In genomic region chr2:135812701-135813246, GRCm38 (mm10) we compare ENCODE assay signal across 28 mouse cellular contexts.
A peak's percentile ranks its signal among the peaks of the same experiment; 100 is the strongest.
DNase-seq lines count a peak whose midpoint lies in the region; ATAC-seq and TF ChIP-seq lines count a peak whose summit lies in the region.
"Had no signal": no experiment of that assay in that cellular context is flagged by ENCODE, and none has a peak within 500 bp of the region (broad histone marks: within the 10 kb centered on the region; RNA-seq: fewer than 3 reads in every experiment).

No protein-coding gene starts in this region.

- H3K4me1 ChIP-seq in intestine, postnatal 0 days (replicated peaks; ENCODE audit: control insufficient read depth, insufficient read depth, low read length), result no peaks in the 10 kb centered on the region
- no peaks in the 10 kb centered on the region for H3K4me1 ChIP-seq in intestine, embryonic 15.5 days (replicated peaks)
- H3K4me1 ChIP-seq in ES-Bruce4 (ENCODE audit: control insufficient read depth, insufficient read depth, low read length), result no peaks in the 10 kb centered on the region
- H3K4me1 ChIP-seq in brown adipose tissue, adult 24 weeks (ENCODE audit: control insufficient read depth, insufficient read depth, insufficient read length, low read length), result peaks cover 16% of the 10 kb centered on the region; the same call in 1 of the 2 replicates
- no peaks in the 10 kb centered on the region for H3K4me1 ChIP-seq in hindbrain, embryonic 14.5 days (replicated peaks; ENCODE audit: control insufficient read depth, insufficient read depth, low read length)
- H3K4me1 ChIP-seq: embryonic facial prominence, embryonic 15.5 days; hindbrain, embryonic 12.5 days had no signal

- no peak overlapping the region for H3K27ac ChIP-seq in intestine, postnatal 0 days (ENCODE audit: low read depth, low read length)
- H3K27ac ChIP-seq in intestine, embryonic 15.5 days, result no peak overlapping the region
- H3K27ac ChIP-seq in ES-Bruce4 (ENCODE audit: insufficient read depth, low read length), result no peak overlapping the region
- H3K27ac ChIP-seq in brown adipose tissue, adult 24 weeks (replicated peaks; ENCODE audit: low read depth, low read length), result peak overlapping the region; percentile 59
- no peak overlapping the region for H3K27ac ChIP-seq in hindbrain, embryonic 14.5 days
- H3K27ac ChIP-seq in left cerebral cortex, adult 2 months, result no peak overlapping the region
- H3K27ac ChIP-seq: embryonic facial prominence, embryonic 15.5 days; hindbrain, embryonic 12.5 days; liver, embryonic 14.5 days had no signal

- peak; percentile 14 to 47 for DNase-seq in kidney, postnatal 25 days
- no peak for DNase-seq in hindbrain, embryonic 14.5 days (ENCODE audit: low spot score)
- no peak for DNase-seq in lung, postnatal 25 days (ENCODE audit: low spot score)
- no peak for DNase-seq in left cerebral cortex, adult 2 months (ENCODE audit: extremely low spot score in 1 of 2, low spot score in 2 of 2)
- DNase-seq: adrenal gland, postnatal 10 days; cerebellum, adult 11-12 months; cerebellum, postnatal 14 days; embryo, embryonic 11 days; gastrocnemius, postnatal 25 days; heart, postnatal 14 days; layer of hippocampus, adult 9-11 months; midbrain, embryonic 14.5 days; thymus, postnatal 14 days had no signal

- ATAC-seq in intestine, postnatal 0 days, result 0 out of 2 replicates have a peak, but pooled peaks have one; percentile 19
- ATAC-seq in intestine, embryonic 15.5 days, result no peak
- ATAC-seq in hindbrain, embryonic 14.5 days (ENCODE audit: low FRiP score), result no peak
- ATAC-seq: activated CD4-positive, CD25-positive, alpha-beta regulatory T cell, adult 4 months; forebrain, embryonic 16.5 days; inflammation-experienced regulatory T-cells, adult 6 months; lung, postnatal 0 days had no signal

- TF ChIP-seq CTCF in intestine, postnatal 0 days (IDR thresholded peaks at IDR 0.05; ENCODE audit: low read depth), result no peak
- no peak for TF ChIP-seq CTCF in ES-Bruce4 (IDR thresholded peaks at IDR 0.05; ENCODE audit: low read depth, low read length)
- TF ChIP-seq CTCF in left cerebral cortex, adult 2 months (IDR thresholded peaks at IDR 0.05), result no peak

- TF ChIP-seq EP300 in ES-Bruce4 (IDR thresholded peaks at IDR 0.05; ENCODE audit: insufficient read depth, low read depth, low read length), result 0 out of 2 replicates have a peak, but pooled peaks have one; percentile 8

- H3K9me3 ChIP-seq in intestine, postnatal 0 days (ENCODE audit: control insufficient read depth), result no peaks in the 10 kb centered on the region
- no peaks in the 10 kb centered on the region for H3K9me3 ChIP-seq in intestine, embryonic 15.5 days
- no peaks in the 10 kb centered on the region for H3K9me3 ChIP-seq in ES-Bruce4 (replicated peaks; ENCODE audit: control insufficient read depth, insufficient read depth, low read length, poor library complexity, severe bottlenecking)
- peaks cover 7% of the 10 kb centered on the region; the same call in 1 of the 2 replicates for H3K9me3 ChIP-seq in hindbrain, embryonic 14.5 days (ENCODE audit: control insufficient read depth, low read length)
- H3K9me3 ChIP-seq: embryonic facial prominence, embryonic 15.5 days; hindbrain, embryonic 12.5 days; megakaryocyte, embryonic 14.5 days had no signal

- no peak overlapping the region for H3K4me3 ChIP-seq in intestine, postnatal 0 days (ENCODE audit: low read depth, low read length)
- H3K4me3 ChIP-seq in intestine, embryonic 15.5 days (replicated peaks), result no peak overlapping the region
- no peak overlapping the region for H3K4me3 ChIP-seq in ES-Bruce4 (ENCODE audit: low read depth, low read length)
- no peak overlapping the region for H3K4me3 ChIP-seq in brown adipose tissue, adult 24 weeks (ENCODE audit: insufficient read depth, low read depth, low read length)
- H3K4me3 ChIP-seq in hindbrain, embryonic 14.5 days (replicated peaks; ENCODE audit: low read length), result no peak overlapping the region
- H3K4me3 ChIP-seq in left cerebral cortex, adult 2 months, result no peak overlapping the region
- H3K4me3 ChIP-seq: embryonic facial prominence, embryonic 15.5 days; hindbrain, embryonic 12.5 days; megakaryocyte, embryonic 14.5 days; myocyte had no signal

- TF ChIP-seq POLR2A in ES-Bruce4 (IDR thresholded peaks at IDR 0.05; ENCODE audit: insufficient read depth, low read length), result no peak

- 85% methylated on average over 8 of the region's 8 CpGs for WGBS in intestine, postnatal 0 days
- WGBS in intestine, embryonic 15.5 days, result 84% methylated on average over 8 of the region's 8 CpGs
- WGBS in hindbrain, embryonic 14.5 days, result 95% methylated on average over 8 of the region's 8 CpGs

- no peak overlapping the region for H3K9ac ChIP-seq in intestine, postnatal 0 days (ENCODE audit: low read depth, low read length)
- no peak overlapping the region for H3K9ac ChIP-seq in intestine, embryonic 15.5 days
- no peak overlapping the region for H3K9ac ChIP-seq in ES-Bruce4 (ENCODE audit: low read depth, poor library complexity, severe bottlenecking)
- no peak overlapping the region for H3K9ac ChIP-seq in hindbrain, embryonic 14.5 days
- H3K9ac ChIP-seq: embryonic facial prominence, embryonic 15.5 days; hindbrain, embryonic 12.5 days; liver, embryonic 14.5 days had no signal

- intact Hi-C loops in left cerebral cortex, adult 2 months (cut with DNase I), result no loop called here

- no peaks in the 10 kb centered on the region for H3K27me3 ChIP-seq in intestine, postnatal 0 days (replicated peaks; ENCODE audit: control insufficient read depth, insufficient read depth, low read length)
- no peaks in the 10 kb centered on the region for H3K27me3 ChIP-seq in intestine, embryonic 15.5 days (replicated peaks)
- H3K27me3 ChIP-seq in ES-Bruce4 (ENCODE audit: control insufficient read depth, insufficient read depth, low read length, poor library complexity, severe bottlenecking), result no peaks in the 10 kb centered on the region
- H3K27me3 ChIP-seq in hindbrain, embryonic 14.5 days (ENCODE audit: control insufficient read depth, insufficient read depth, low read length), result no peaks in the 10 kb centered on the region
- H3K27me3 ChIP-seq: CH12.LX; embryonic facial prominence, embryonic 15.5 days; hindbrain, embryonic 12.5 days; megakaryocyte, embryonic 14.5 days had no signal

- no peaks in the 10 kb centered on the region for H3K36me3 ChIP-seq in intestine, postnatal 0 days (ENCODE audit: control insufficient read depth, insufficient read depth)
- no peaks in the 10 kb centered on the region for H3K36me3 ChIP-seq in intestine, embryonic 15.5 days
- no peaks in the 10 kb centered on the region for H3K36me3 ChIP-seq in ES-Bruce4 (ENCODE audit: control insufficient read depth, insufficient read depth, low read length, poor library complexity, severe bottlenecking)
- H3K36me3 ChIP-seq in hindbrain, embryonic 14.5 days (replicated peaks; ENCODE audit: control insufficient read depth, insufficient read depth), result no peaks in the 10 kb centered on the region
- H3K36me3 ChIP-seq: embryonic facial prominence, embryonic 15.5 days; hindbrain, embryonic 12.5 days had no signal

- H3K4me2 ChIP-seq in intestine, postnatal 0 days (replicated peaks; ENCODE audit: low read depth), result no peak overlapping the region
- no peak overlapping the region for H3K4me2 ChIP-seq in intestine, embryonic 15.5 days (replicated peaks)
- no peak overlapping the region for H3K4me2 ChIP-seq in hindbrain, embryonic 14.5 days (replicated peaks)
- H3K4me2 ChIP-seq: embryonic facial prominence, embryonic 15.5 days; heart, embryonic 11.5 days; hindbrain, embryonic 12.5 days had no signal

Comparison
In these comparisons a context has a peak if more than half of its experiments do, and no peak if none do; other contexts are left out.
1. DNase-seq: peak in kidney, postnatal 25 days (2 of 2); none in hindbrain, embryonic 14.5 days (single experiment), lung, postnatal 25 days (single experiment) and left cerebral cortex, adult 2 months (0 of 2).